Mouse (Mus musculus): ENCODE measurements at regions not wholly inside any gene's neighbourhood (a gene's known extent, or its start where the extent isn't known, plus 50 kb on each side); places are given as distances from the start of the nearest gene placed in this dataset.

DNA sequence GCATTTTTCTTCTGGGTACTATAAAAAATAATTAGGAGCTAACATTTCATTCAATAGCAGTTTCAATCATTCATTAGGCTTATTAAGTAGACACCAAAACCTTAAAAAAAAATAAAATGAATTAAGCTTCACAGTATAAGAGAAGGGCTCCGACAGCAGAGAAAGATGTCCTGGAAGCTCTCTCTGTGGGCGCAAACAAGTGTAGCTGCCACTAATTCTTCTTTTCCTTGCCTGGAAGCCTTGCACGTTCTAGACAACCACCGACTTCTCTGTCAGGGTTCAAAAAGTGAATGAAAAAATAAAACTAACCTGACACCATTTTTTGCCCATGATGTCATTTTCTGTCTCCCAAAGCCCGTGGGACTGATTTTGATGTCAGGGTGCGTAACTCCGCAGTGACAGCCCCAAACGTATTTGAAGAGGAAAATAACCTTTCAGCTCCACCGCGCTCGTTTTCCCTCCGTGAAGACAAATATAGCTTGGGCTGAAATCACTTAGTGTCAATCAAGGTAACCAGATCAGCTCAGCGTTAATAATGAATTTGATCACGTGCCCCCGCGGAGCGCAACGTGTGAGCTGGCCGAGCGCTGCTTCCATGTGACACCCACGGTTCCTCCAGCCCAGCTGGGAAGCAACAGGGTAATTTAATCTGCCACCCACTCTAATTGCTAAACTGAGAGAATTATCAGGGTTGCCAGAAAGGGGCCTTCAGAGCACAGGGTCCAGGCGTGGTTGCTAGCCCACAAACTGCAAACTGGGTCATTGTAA is 169.8 kb upstream of the Six2 start:
- TF ChIP-seq CTCF (IDR thresholded peaks at IDR 0.05; ENCODE audit: borderline replicate concordance, insufficient read depth, low read depth, low read length): no peak
- no peak for TF ChIP-seq POLR2A (IDR thresholded peaks at IDR 0.05; ENCODE audit: borderline replicate concordance, insufficient read depth, low read length)

Measured in cerebellum, adult 2 months (tissue).